Mouse (Mus musculus): ENCODE results near the gene Ndufs7.
A peak's percentile ranks its signal among the peaks of the same experiment; 100 is the strongest.

DNA sequence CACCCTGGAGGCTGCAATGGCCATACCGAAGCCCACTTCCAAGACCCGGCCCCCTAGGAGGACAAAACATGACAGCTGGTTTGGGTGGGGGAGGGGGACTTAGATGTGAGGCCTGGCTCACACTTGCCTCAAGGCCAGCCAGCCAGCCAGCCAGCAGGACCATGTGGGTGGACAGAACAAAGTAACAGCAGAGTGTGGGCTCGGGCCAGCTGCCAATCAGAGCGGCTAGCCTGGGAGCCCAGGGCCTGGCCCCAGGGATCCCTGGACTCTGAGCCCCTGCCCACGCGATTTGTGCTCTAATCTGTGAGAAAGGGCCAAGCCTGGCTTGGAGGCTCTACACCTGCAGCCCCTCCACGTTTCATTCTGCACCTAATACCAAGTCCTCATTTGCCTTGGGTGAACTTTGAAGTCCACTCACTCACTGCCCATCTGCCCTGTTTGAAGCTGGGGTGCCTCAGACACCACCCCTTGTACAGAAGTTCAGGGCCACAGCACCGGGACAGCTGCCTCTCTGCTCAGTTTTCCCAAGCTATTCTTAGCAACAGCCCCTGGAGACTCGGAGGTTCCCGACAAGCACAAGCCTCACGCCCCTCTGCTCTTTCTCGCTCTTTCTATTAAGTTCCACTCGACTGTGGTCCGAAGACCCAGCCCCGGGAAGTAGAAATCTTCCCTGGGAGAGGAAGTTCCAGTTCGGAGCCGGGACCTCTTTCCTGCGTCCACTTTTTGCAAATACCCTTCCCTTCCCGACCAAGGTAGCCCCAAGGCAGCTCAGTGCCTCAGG, 11.1 kb downstream of the Ndufs7 start:
- TF ChIP-seq MAX (IDR thresholded peaks at IDR 0.05; ENCODE audit: low read length) = no peak
- no peak for TF ChIP-seq CTCF (conservative IDR thresholded peaks at IDR 0.05 in 1 of 2, IDR thresholded peaks at IDR 0.05 in 1 of 2; ENCODE audit: low read depth in 2 of 2, low read length in 2 of 2)
- no peak for TF ChIP-seq MAFK (IDR thresholded peaks at IDR 0.05; ENCODE audit: insufficient replicate concordance, low read length)
- TF ChIP-seq MXI1 (IDR thresholded peaks at IDR 0.05; ENCODE audit: low read depth, low read length) = no peak
- TF ChIP-seq HCFC1 (IDR thresholded peaks at IDR 0.05; ENCODE audit: low read depth, low read length) = no peak
- TF ChIP-seq POLR2A (IDR thresholded peaks at IDR 0.05; ENCODE audit: low read depth, low read length) = no peak
- TF ChIP-seq MYC (IDR thresholded peaks at IDR 0.05; ENCODE audit: low read depth, low read length) = no peak
- TF ChIP-seq ZNF384 (IDR thresholded peaks at IDR 0.05; ENCODE audit: low read depth, low read length) = no peak
- TF ChIP-seq ETS1 (conservative IDR thresholded peaks at IDR 0.05; ENCODE audit: low read depth, low read length) = no peak
- no peak for TF ChIP-seq E2F4 (IDR thresholded peaks at IDR 0.05; ENCODE audit: insufficient replicate concordance, low read depth, low read length)
- 0 out of 2 replicates have a peak, but pooled peaks have one; percentile 3 for TF ChIP-seq SIN3A (IDR thresholded peaks at IDR 0.05; ENCODE audit: low read length)
